Mouse (Mus musculus) spleen, adult 12 weeks (tissue): ENCODE measurements at regions not wholly inside any gene's neighbourhood (a gene's known extent, or its start where the extent isn't known, plus 50 kb on each side); places are given as distances from the start of the nearest gene placed in this dataset.

ENCODE experiments used
- DNase-seq: peaks from one replicate; pipeline ENCODE4 v3.0.0; 2022; ENCODE audit warnings: low spot score

DNA sequence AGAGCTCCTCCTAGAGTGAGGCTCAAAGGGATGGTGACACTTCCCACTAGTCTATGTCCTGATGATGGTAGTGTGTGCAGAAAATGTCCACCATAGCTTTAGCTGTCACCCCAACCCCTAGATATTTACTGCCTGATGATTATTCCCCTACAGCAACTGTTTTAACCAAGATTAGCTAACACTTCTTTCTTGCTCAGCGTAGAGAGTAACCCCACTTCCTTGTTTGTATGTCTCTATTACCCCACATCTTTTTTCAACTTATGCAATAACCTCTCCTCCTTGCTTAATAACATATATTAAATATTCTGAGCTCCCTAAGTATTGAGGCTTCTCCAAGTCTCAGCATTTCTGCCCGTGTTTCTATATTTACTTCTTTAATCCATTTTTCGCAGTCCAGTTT lies 404.2 kb upstream of the Cntn3 start:
- no peak for DNase-seq

- no peak for DNase-seq
Measured at GRCm38 (mm10) chr6:103023326-103023725, 450.4 kb upstream of the Cntn3 start.

DNA sequence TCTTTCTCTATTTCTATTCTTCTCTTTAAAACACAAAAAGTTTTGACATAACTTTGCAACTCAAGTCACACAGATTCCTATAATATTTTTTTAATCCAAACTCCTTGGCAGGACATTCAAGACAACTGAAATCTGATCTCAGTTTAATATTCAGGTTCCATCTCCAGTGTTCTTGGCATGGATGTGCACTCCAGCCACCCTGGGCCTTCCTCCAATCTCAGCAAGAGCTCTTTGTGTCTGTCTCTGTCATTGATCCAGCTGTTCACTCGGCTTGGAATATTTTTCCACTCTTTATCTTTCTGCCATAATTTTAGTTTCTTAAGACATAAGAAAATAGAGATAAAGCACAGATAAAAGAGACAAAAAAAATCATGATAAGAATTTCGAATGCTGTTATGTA lies 451.1 kb upstream of the Cntn3 start:
- no peak for DNase-seq

DNA sequence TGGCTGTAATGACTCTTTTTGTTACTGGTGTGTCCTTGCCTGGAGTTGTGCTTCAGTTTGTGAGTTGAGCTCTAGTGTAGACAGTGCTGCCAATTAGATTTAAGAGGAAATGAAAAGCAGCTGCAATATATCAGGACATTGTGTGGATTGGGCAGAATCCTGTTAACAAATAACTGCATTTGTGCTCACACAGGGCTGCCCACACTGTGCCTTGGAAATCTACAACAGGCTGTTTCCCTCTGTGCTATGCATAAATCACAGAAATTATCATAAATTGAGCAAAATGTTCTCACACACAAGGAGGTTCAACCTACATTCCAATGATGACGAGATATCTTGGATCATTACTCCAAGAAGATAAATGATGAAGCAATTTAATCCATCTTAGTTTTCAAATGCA lies 455.2 kb upstream of the Cntn3 start:
- no peak for DNase-seq

GRCm38 (mm10) chr6:103033418-103033817 lies 460.5 kb upstream of the Cntn3 start:
- DNase-seq = no peak

DNA sequence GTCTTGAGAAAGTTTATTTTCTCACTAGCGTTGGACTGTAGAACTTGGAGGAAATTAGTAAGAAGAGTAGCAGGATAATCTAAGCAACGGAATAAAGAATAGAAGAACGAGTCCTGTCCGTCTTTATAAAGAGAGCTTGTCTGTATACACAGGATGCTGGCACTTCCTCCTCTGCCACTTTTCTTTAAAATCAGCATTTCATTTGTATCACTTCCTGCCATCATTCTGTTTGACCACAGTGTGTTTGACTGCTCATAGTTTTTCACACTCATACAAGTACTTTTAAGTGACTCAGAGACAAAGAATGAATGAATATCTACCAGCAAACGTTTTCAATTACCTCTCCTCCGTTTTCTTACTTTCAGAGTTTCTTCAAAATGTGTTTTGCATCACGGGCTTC lies 461.0 kb upstream of the Cntn3 start:
- DNase-seq = no peak

DNA sequence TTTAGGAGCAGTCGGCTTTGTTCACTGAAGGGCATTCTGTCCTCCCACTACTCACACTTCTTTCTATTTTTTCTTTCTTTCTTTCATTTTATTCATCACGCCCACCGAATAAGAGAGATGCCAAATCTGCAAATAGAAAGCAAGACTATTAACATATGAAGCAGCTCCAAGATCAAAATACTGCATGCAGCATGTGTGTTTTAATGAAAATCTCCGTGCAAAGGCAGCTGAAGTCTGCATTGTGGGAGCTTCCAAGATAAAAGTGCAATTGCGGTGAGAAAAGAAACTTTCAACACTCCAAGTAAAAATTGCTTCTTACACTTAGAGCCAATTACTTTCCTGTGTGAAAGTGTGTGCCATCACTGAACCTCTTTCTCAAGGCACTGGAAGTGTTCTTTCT lies 449.8 kb upstream of the Chl1 start:
- DNase-seq = no peak

DNA sequence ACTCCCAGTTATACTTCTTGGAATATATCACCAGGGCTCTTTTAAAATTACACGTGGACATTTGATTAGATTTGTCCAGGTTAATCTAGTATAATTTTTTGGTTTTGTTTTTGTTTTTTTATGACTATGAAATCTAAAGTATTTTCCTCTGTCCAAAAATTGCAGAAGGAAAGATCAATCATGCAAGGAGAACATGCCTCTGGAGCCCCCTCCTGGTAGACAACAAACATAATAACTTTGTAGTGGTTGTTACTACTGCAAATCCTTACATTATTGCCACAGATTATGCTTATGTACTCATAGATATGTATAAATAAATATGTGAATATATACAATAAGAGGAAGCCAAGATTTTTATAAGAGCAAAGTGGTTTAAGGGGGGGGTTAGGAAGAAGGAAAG lies 404.2 kb upstream of the Chl1 start:
- DNase-seq = no peak

- DNase-seq = no peak
Measured at GRCm38 (mm10) chr6:103119537-103119936, 390.8 kb upstream of the Chl1 start.

DNA sequence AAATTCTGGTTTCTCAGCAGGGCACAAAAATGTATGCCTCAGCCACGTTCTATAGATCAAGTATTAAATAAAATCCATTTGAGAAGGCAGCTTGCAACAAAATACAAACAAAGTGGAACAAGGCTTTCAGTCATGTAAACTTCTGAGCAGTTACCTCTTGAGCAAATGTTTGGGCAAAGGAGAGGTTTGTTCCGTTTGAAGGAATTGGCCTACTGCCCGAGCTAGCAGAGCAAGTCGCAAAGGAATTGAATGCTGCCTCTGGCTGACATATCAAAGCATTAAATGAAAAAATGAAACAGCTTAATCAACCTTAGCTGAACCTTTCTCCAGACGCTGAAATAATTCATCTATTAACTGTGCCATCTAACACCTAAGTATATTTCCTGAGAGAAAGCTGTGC lies 369.5 kb upstream of the Chl1 start:
- DNase-seq = no peak

DNA sequence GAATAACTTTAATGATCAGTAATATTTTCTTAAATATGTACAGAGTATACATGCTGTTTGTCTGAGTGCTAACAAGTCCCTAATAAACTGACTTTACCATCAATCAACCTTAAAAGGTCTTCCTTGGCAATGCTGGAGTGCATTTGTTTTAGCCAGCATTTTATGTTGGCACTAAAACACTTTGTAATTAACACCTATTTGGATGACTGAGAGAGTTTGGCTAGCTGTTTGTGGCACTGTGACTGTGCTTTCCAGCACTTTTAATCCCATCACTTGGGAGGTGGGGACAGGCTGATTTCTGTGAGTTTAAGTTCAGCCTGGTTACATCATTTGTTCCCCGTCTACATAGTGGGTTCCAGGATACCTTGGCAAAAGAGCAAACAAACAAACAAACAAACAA lies 332.5 kb upstream of the Chl1 start:
- DNase-seq = no peak

GRCm38 (mm10) chr6:103183355-103183754 lies 327.0 kb upstream of the Chl1 start:
- DNase-seq = no peak

DNA sequence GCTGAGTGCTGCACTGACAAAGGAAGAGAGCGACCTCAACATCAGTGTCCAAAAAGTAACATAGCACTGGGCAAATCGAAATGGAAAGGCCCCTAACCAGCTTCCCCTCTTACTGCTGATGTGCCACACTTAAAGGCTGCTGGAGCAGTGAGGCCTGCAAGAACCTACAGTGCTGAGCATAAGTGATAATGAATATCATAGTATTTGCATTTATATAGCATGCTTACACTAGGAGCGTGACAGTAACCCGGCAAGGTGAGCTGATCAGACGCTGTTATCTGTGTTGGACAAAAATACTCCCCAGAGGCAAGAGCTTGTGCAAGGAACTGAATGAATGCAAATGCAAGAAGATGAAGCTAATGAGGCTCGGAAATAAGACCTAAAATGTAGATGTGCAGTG lies 313.5 kb upstream of the Chl1 start:
- DNase-seq = no peak

DNA sequence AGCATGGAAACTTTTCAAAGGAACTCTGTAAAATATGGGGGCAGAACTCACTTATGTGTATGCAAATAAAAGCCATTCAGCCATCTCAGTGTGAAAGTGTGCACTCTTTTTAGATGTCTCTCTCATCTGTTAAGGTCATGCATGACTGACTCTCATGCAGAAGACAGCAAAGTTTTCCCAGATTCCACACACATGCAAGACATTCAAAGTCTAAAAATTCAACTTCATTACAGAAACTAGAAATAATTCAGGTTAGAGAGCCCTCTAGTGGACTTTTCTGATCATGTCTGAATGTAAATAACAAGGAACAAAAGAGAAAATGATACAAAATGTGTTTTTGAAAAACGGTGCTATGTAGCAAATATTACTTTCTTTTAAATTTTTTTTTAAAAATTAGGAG lies 308.8 kb upstream of the Chl1 start:
- DNase-seq = no peak

GRCm38 (mm10) chr6:103209202-103209601 lies 301.2 kb upstream of the Chl1 start:
- no peak for DNase-seq

GRCm38 (mm10) chr6:103213160-103213559 lies 297.2 kb upstream of the Chl1 start:
- no peak for DNase-seq

- DNase-seq = no peak
Measured at GRCm38 (mm10) chr6:103236896-103237295, 273.5 kb upstream of the Chl1 start.

DNA sequence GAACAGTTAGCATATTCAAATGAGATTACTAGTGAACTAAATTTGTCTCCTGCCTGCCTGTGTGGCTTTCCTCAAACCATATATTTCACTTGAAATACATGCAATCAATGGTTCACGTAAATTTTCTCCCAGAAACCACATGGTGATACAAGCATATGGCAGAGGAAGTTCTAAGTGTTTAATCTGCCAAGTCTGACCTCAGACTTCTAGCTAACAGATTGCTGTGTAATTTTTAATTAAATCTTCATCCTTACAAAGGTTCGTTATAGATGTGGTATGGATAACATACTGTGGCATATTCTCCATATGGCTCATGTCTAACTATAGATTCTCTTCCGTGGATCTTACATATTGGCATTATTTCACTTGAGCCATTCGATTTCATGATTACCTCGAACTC lies 241.4 kb upstream of the Chl1 start:
- DNase-seq = no peak

- DNase-seq = no peak
Measured at GRCm38 (mm10) chr6:103272216-103272615, 238.2 kb upstream of the Chl1 start.

DNA sequence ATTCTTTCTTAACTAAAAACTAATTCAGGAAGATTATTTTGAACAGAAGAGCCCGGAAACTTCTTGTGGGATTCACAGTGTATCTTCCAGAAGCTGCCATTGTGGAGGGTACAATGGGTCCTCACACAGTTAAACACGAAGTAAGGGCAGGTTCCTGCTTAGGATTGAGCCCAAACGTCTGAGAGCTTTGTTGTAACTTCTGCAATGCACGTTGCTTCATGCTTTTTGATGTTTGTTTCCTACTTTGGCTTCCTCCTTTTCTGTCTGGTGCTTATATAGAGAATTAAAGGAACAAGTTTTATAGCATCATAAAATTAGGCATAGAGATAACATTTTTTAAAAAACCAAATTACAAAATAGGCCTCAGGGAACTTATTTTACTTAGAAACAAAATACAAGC lies 235.3 kb upstream of the Chl1 start:
- no peak for DNase-seq

DNA sequence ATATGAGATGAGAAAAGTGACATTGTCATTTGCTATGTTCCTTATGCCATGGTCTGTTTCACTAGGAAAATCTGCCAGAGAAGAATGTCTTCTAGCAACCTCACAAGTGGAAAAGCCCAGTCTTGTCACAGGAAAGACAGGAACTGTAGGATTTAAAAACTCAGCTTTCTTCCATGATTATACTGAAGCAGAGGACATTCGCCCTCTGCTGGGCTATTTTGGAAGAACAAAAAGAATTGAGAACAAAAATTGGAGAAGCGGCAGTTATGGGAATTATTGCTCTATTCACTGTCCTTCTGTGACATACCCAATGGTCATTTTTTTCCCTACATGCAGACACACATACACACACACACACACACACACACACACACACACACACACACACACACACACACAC lies 234.9 kb upstream of the Chl1 start:
- DNase-seq = no peak

GRCm38 (mm10) chr6:103296015-103296414 lies 214.4 kb upstream of the Chl1 start:
- DNase-seq = peak; percentile 1

GRCm38 (mm10) chr6:103306420-103307249 lies 203.8 kb upstream of the Chl1 start:
- no peak for DNase-seq

GRCm38 (mm10) chr6:103307250-103307580 lies 203.2 kb upstream of the Chl1 start:
- DNase-seq = no peak

DNA sequence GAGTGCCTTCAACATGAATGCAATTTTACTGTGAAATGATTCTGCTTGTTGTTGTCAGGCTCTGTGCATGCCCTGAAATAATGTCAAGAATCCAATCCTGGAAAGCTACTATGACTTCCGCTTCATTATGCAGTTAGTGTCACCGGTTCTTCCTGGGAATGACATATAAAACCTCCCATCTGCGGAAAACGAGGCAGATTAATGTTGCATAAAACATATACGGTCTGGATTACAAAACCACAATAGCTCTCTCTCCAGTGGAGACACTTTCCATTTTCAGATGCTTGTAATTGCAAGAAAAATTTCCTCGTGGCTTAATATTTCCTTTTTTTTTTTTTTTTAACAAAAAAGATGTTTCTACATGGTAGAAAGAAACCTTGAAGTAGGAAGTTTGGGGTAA lies 198.2 kb upstream of the Chl1 start:
- DNase-seq = no peak
